9 mouse cellular contexts compared by ENCODE assay signal in genomic region chr8:123720471-123721001, GRCm38 (mm10).
DNase-seq lines count a peak whose midpoint lies in the region; ATAC-seq lines count a peak whose summit lies in the region.
"Had no signal": no experiment of that assay in that cellular context is flagged by ENCODE, and none has a peak within 500 bp of the region (broad histone marks: within the 10 kb centered on the region; RNA-seq: fewer than 3 reads in every experiment).

No protein-coding gene starts in this region.

- H3K4me2 ChIP-seq in forebrain, embryonic 15.5 days (replicated peaks), result no peak overlapping the region
- H3K4me2 ChIP-seq in liver, embryonic 13.5 days, result peak overlapping the region; percentile 35

- ATAC-seq in forebrain, embryonic 15.5 days (replicated peaks), result no peak
- ATAC-seq in liver, embryonic 13.5 days (ENCODE audit: low read depth), result peak; percentile 74

- no peak overlapping the region for H3K4me3 ChIP-seq in forebrain, embryonic 15.5 days
- H3K4me3 ChIP-seq in liver, embryonic 13.5 days (replicated peaks), result no peak overlapping the region

- no peaks in the 10 kb centered on the region for H3K9me3 ChIP-seq in forebrain, embryonic 15.5 days
- no peaks in the 10 kb centered on the region for H3K9me3 ChIP-seq in liver, embryonic 13.5 days (replicated peaks)

- intact Hi-C loops in heart, postnatal 10 days (cut with DNase I), result loop anchor here (5.0 kb wide), 1 partner anchor 42 kb away; no protein-coding TSS in a partner anchor

- H3K27ac ChIP-seq in forebrain, embryonic 15.5 days (replicated peaks), result no peak overlapping the region
- H3K27ac ChIP-seq in liver, embryonic 13.5 days, result no peak overlapping the region

- H3K9ac ChIP-seq in forebrain, embryonic 15.5 days (replicated peaks), result 0 out of 2 replicates have a peak overlapping the region, but pooled peaks have one; percentile 13
- no peak overlapping the region for H3K9ac ChIP-seq in liver, embryonic 13.5 days

- WGBS in forebrain, embryonic 15.5 days, result 11% methylated on average over 12 of the region's 12 CpGs
- 13% methylated on average over 12 of the region's 12 CpGs for WGBS in liver, embryonic 13.5 days (ENCODE audit: insufficient replicate concordance)

- peaks cover 26% of the 10 kb centered on the region for H3K4me1 ChIP-seq in forebrain, embryonic 15.5 days
- peaks cover 63% of the 10 kb centered on the region for H3K4me1 ChIP-seq in liver, embryonic 13.5 days (replicated peaks)

- H3K36me3 ChIP-seq in forebrain, embryonic 15.5 days, result no peaks in the 10 kb centered on the region
- H3K36me3 ChIP-seq in liver, embryonic 13.5 days, result no peaks in the 10 kb centered on the region

- DNase-seq in heart, adult 11 months, result peak; percentile 81
- DNase-seq in heart, postnatal 10 days, result no peak
- DNase-seq in ES-CJ7 (ENCODE audit: low read depth, low spot score), result peak; percentile 94
- DNase-seq in liver, embryonic 13.5 days, result peak; percentile 26
- DNase-seq in cerebellum, adult 11-12 months, result no peak
- no peak for DNase-seq in thymus, postnatal 14 days
- no peak for DNase-seq in cerebellum, postnatal 4 days (ENCODE audit: low spot score in 2 of 2)
- DNase-seq: cerebellum, adult 2 months had no signal

- no peaks in the 10 kb centered on the region for H3K27me3 ChIP-seq in forebrain, embryonic 15.5 days
- H3K27me3 ChIP-seq in liver, embryonic 13.5 days, result no peaks in the 10 kb centered on the region

Comparison
In these comparisons a context has a peak if more than half of its experiments do, and no peak if none do; other contexts are left out.
1. DNase-seq: peak in heart, adult 11 months (single experiment), ES-CJ7 (single experiment) and liver, embryonic 13.5 days (single experiment); none in heart, postnatal 10 days (0 of 2), cerebellum, adult 11-12 months (single experiment), thymus, postnatal 14 days (single experiment) and cerebellum, postnatal 4 days (0 of 2).